Mouse (Mus musculus) G1E (cell line): Measurements from ENCODE around the gene Ttpal.

Source experiments
- CTCF ChIP-seq: IDR thresholded peaks from 2 replicates; pipeline ENCODE4 v1.5.1; 2012; ENCODE audit warnings: low read depth, low read length, inconsistent platforms, mixed read lengths
- POLR2AphosphoS5 ChIP-seq: IDR thresholded peaks from 2 replicates; pipeline ENCODE4 v1.6.1; 2012; ENCODE audit warnings: low read depth, low read length, inconsistent platforms; ENCODE audit not compliant: insufficient replicate concordance

GRCm38 (mm10) chr2:163613990-163614389, 11.9 kb downstream of the Ttpal start:
- TF ChIP-seq CTCF (no peak), POLR2AphosphoS5 (no peak)
